Mouse (Mus musculus): Measurements from ENCODE around the gene Ccdc142.

Ccdc142 gene

GRCm38 (mm10) chr6:83117165-83117438 is 15.7 kb downstream of the Ccdc142 start:
- in situ Hi-C loops (cut with MboI, MseI) = loop anchor here (5.0 kb wide), 1 partner anchor 40 kb away; the partner anchor contains the start of gene Pcgf1

GRCm38 (mm10) chr6:83117616-83118015 is 16.2 kb downstream of the Ccdc142 start:
- in situ Hi-C loops (cut with MboI, MseI) = loop anchor here (5.0 kb wide), 1 partner anchor 40 kb away; the partner anchor contains the start of gene Pcgf1

GRCm38 (mm10) chr6:83118369-83118768 is 17.0 kb downstream of the Ccdc142 start:
- in situ Hi-C loops (cut with MboI, MseI) = loop anchor here (5.0 kb wide), 1 partner anchor 41 kb away; the partner anchor contains the start of gene Pcgf1

- in situ Hi-C loops (cut with MboI, MseI) = loop anchor here (5.0 kb wide), 1 partner anchor 42 kb away; the partner anchor contains the start of gene Pcgf1
Observed at GRCm38 (mm10) chr6:83118825-83119733, 17.7 kb downstream of the Ccdc142 start.

GRCm38 (mm10) chr6:83119734-83120051 is 18.3 kb downstream of the Ccdc142 start:
- in situ Hi-C loops (cut with MboI, MseI) = loop anchor here (5.0 kb wide), 1 partner anchor 42 kb away; the partner anchor contains the start of gene Pcgf1

GRCm38 (mm10) chr6:83120930-83121862 is 19.8 kb downstream of the Ccdc142 start, which contains the start of gene Wbp1:
Wbp1 (minus strand) TSS chr6:83121559.
- in situ Hi-C loops (cut with MboI, MseI) = no loop called here

GRCm38 (mm10) chr6:83121863-83122710 is 20.7 kb downstream of the Ccdc142 start:
- in situ Hi-C loops (cut with MboI, MseI) = no loop called here

- in situ Hi-C loops (cut with MboI, MseI) = no loop called here
Observed at GRCm38 (mm10) chr6:83122961-83123360, 21.6 kb downstream of the Ccdc142 start.

- in situ Hi-C loops (cut with MboI, MseI) = no loop called here
Observed at GRCm38 (mm10) chr6:83124851-83125312, 23.5 kb downstream of the Ccdc142 start.

- in situ Hi-C loops (cut with MboI, MseI) = no loop called here
Observed at GRCm38 (mm10) chr6:83125331-83125730, 23.9 kb downstream of the Ccdc142 start, which contains the start of gene Ino80b. Ino80b (minus strand) TSS chr6:83125431.

GRCm38 (mm10) chr6:83127419-83127818 is 26.0 kb downstream of the Ccdc142 start:
- in situ Hi-C loops (cut with MboI, MseI) = no loop called here

- in situ Hi-C loops (cut with MboI, MseI) = no loop called here
Observed at GRCm38 (mm10) chr6:83131469-83132034, 30.2 kb downstream of the Ccdc142 start.

- in situ Hi-C loops (cut with MboI, MseI) = no loop called here
Observed at GRCm38 (mm10) chr6:83132176-83132919, 30.9 kb downstream of the Ccdc142 start.

- in situ Hi-C loops (cut with MboI, MseI) = no loop called here
Observed at GRCm38 (mm10) chr6:83134226-83134625, 32.8 kb downstream of the Ccdc142 start.

GRCm38 (mm10) chr6:83134951-83135513 is 33.6 kb downstream of the Ccdc142 start, which contains the start of gene Rtkn:
Rtkn (plus strand) TSS chr6:83135463.
- in situ Hi-C loops (cut with MboI, MseI) = no loop called here

GRCm38 (mm10) chr6:83135571-83136161 is 34.3 kb downstream of the Ccdc142 start:
- in situ Hi-C loops (cut with MboI, MseI) = no loop called here

GRCm38 (mm10) chr6:83136291-83136880 is 35.0 kb downstream of the Ccdc142 start:
- in situ Hi-C loops (cut with MboI, MseI) = no loop called here

GRCm38 (mm10) chr6:83136881-83137575 is 35.6 kb downstream of the Ccdc142 start:
- in situ Hi-C loops (cut with MboI, MseI) = no loop called here

Data from T-helper 2 cell (primary cell).